Mouse (Mus musculus) urinary bladder, postnatal 10 days (tissue): ENCODE data around the gene Olfr342.

ENCODE experiments used
- DNase-seq: peaks from one replicate; pipeline ENCODE4 v3.0.0; 2022; ENCODE audit warnings: low spot score

Olfr342 gene

DNA sequence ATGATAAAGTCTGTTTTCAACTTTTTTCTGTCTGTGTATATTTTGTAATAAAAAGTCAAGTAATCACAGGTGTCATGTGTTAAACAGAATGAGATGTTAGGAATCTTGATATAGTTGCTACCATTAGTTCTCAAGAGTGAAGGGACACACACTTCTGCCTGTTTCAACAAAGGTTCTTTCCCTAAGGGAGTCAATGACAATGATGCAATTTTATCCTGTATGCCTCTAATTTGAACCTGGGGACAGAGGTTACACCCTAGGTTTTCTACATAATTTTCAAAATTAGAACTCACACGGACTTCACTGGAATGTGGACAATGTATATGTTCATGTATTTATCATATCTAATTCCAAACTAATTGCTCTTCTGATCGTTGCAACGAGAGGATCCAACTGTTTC lies at the start of gene Olfr342:
Gene Olfr342, plus strand, starts transcription at position 301 of the 400 bp plus-strand sequence.
- DNase-seq = no peak

DNA sequence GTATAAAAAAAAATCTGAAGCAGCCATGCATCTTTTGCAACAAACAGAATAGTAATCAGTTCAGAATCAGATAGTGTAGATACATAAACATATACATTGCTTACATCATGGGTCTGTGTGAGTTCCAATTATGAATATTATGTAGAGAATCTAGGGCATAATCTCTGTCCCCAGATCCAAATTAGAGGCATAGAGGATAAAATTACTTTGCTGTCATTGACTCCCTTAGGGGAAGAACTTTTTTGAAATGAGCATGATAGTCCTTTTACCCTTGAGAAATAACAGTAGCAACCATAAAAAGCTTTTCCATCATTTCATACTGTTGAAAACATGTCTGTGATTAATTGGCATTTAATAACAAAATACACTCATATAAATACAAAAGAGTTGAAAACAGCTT lies 42.4 kb upstream of the Olfr342 start, which contains the start of gene Olfr341:
Gene Olfr341, minus strand, starts transcription at position 101 of the 400 bp plus-strand sequence.
- no peak for DNase-seq

DNA sequence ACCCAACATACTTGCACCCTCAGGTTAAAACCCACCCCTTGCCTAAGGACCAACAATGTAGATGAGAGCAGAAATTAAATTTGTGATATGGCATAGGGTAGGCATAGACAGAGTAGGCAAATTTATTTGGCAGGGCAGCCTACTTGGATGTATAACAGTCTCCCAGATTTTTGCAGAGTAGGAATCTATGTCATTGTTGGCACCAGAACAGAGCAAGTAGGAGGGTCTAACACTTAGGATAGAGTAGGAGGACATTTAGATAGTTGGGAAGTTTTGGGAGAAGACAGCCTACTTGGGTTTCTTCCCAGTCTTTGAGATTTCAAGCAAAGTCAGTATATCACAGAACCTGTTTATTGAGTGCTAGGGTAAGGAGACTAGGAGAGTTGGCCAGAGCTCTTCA lies 40.4 kb downstream of the Olfr342 start:
- no peak for DNase-seq

DNA sequence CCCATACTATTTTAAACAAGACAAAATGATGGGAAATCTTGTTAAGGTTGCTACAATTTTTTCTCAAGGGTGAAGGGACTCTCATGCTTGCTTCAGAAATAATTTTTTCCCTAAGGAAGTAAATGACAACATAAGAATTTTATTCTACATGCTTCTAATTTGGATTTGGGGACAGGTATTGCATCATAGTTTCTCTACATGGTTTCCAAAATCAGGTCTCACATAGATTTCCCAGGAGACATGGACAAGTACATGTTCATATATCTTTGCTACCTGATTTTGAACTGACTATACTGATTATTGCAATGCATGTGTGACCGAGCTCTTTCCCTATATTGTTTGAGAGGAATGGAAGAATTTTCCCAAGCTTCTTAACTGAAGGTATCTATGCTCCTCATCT lies 41.6 kb downstream of the Olfr342 start, which contains the start of gene Olfr344:
Gene Olfr344, plus strand, starts transcription at position 301 of the 400 bp plus-strand sequence.
- DNase-seq = no peak

DNA sequence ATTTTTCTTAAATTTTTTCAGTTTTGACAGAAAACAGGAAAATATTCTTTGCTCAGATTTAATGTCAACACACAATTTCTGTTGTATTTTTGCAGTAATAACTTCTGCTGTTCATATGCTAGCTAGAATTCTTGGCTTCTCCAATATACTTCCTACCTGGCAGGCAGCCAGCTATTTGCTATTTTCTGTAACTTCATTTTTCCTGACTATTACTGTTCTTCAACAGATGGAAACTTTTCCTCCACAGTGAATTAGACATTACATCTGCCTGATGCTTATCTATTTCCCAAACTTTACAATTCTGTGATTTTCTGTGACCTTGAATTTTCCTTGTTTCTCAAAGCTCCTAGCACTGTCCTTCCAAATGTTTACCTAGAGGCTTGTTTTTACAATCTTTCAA lies 42.2 kb downstream of the Olfr342 start:
- no peak for DNase-seq

DNA sequence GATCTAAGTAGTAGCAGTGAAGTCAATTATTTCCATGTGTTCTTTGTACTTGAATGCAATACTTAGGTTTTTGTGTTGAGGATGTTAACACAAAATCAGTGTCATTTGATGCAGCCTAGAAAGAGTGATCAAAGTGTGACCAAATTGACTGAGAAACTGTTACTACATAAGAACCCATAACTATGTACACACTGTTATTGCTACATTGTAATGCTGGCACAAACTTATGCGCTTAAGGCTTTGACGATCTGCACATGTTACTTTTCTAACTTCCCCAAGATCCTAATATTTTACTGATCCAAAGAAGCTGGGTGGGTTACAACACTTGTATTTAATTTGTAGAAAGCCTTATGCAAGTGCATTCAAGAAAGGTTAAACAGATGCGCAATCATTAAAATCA lies 43.0 kb downstream of the Olfr342 start:
- DNase-seq = no peak
